ENCODE assay signal across 26 mouse cellular contexts in the genomic region with DNA sequence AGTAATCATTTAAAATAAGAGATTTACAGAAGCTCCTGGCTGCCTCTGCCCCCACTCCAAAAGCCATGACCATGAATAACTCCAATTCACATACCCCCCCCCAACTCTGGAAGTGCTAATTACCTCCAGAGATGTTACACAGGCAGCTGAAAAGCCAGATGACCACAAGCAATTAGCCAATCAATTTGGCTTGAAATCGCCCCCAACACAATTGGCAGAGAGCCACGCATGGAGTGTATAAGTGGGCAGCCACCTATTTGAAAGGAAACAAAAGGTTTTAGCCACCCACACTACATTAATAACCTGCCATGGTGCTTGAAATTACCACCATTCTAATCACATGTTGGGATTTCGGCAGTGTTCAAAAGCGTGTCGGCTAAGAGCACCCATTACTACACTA. TPM values are rescaled to one million over a fixed set of nuclear protein-coding genes. Genes with fewer than 3 reads are reported as not detected.
"Had no signal": no experiment of that assay in that cellular context is flagged by ENCODE, and none has a peak within 500 bp of the region (broad histone marks: within the 10 kb centered on the region; RNA-seq: fewer than 3 reads in every experiment).

No protein-coding gene starts in this region.

- H3K9ac ChIP-seq: heart, embryonic 12.5 days; hindbrain, embryonic 12.5 days; hindbrain, embryonic 14.5 days; intestine, embryonic 15.5 days; kidney, embryonic 15.5 days; limb, embryonic 12.5 days; liver, embryonic 13.5 days had no signal

- H3K9me3 ChIP-seq: heart, embryonic 10.5 days; heart, embryonic 12.5 days; hindbrain, embryonic 10.5 days; hindbrain, embryonic 12.5 days; intestine, embryonic 15.5 days; kidney, embryonic 15.5 days; limb, embryonic 10.5 days; limb, embryonic 12.5 days; liver, embryonic 13.5 days had no signal

- H3K4me1 ChIP-seq: heart, embryonic 10.5 days; hindbrain, embryonic 10.5 days; hindbrain, embryonic 12.5 days; intestine, embryonic 15.5 days; kidney, embryonic 15.5 days; limb, embryonic 10.5 days; liver, embryonic 13.5 days had no signal

- H3K27ac ChIP-seq: heart, embryonic 10.5 days; hindbrain, embryonic 10.5 days; hindbrain, embryonic 12.5 days; hindbrain, embryonic 14.5 days; intestine, embryonic 15.5 days; kidney, embryonic 15.5 days; kidney, postnatal 0 days; layer of hippocampus, adult 2 months; left cerebral cortex, adult 2 months; limb, embryonic 10.5 days; limb, embryonic 12.5 days; liver, embryonic 13.5 days had no signal

- DNase-seq: gastrocnemius, postnatal 25 days; heart, adult 18-20 months; heart, postnatal 10 days; heart, postnatal 4 days; kidney, adult 18-20 months; kidney, adult 9 months; kidney, postnatal 25 days; kidney, postnatal 4 days; liver; liver, embryonic 13.5 days had no signal

- H3K36me3 ChIP-seq: heart, embryonic 10.5 days; heart, embryonic 12.5 days; hindbrain, embryonic 10.5 days; hindbrain, embryonic 12.5 days; intestine, embryonic 15.5 days; kidney, embryonic 15.5 days; liver, embryonic 13.5 days had no signal

- H3K4me2 ChIP-seq: heart, embryonic 12.5 days; hindbrain, embryonic 12.5 days; hindbrain, embryonic 14.5 days; intestine, embryonic 15.5 days; kidney, embryonic 15.5 days; limb, embryonic 12.5 days; liver, embryonic 11.5 days; liver, embryonic 13.5 days had no signal

- H3K27me3 ChIP-seq: heart, embryonic 12.5 days; hindbrain, embryonic 12.5 days; intestine, embryonic 15.5 days; kidney, embryonic 15.5 days; limb, embryonic 12.5 days; liver, embryonic 13.5 days had no signal

- H3K4me3 ChIP-seq: heart, embryonic 10.5 days; heart, embryonic 12.5 days; hindbrain, embryonic 10.5 days; hindbrain, embryonic 12.5 days; intestine, embryonic 15.5 days; kidney, embryonic 15.5 days; layer of hippocampus, adult 2 months; left cerebral cortex, adult 2 months; limb, embryonic 10.5 days; limb, embryonic 12.5 days; liver, embryonic 13.5 days had no signal

- ATAC-seq: hindbrain, embryonic 16.5 days; inflammation-experienced regulatory T-cells, adult 6 months; intestine, embryonic 15.5 days; intestine, postnatal 0 days had no signal

RNA-seq across cellular contexts. Expression of gene Gpc3, which starts 55.2 kb away (rescaled TPM):
- polyA plus RNA-seq: inflammation-experienced regulatory T-cells, adult 6 months had no signal
